Mouse (Mus musculus) embryonic fibroblast, embryonic 13.5 days (primary cell): Measurements from ENCODE around the gene Gm10065.

ENCODE experiments used
- CTCF ChIP-seq: IDR thresholded peaks from 2 replicates; pipeline ENCODE4 v1.5.1; 2011; ENCODE audit warnings: mild to moderate bottlenecking, control low read depth, low read length, moderate library complexity, borderline replicate concordance; ENCODE audit not compliant: insufficient read depth
- POLR2A ChIP-seq: IDR thresholded peaks from 2 replicates; pipeline ENCODE4 v1.6.1; 2011; ENCODE audit warnings: low read depth, mild to moderate bottlenecking, control low read depth, low read length, moderate library complexity

GRCm38 (mm10) chr13:21506221-21506649 lies 27.0 kb upstream of the Gm10065 start:
- TF ChIP-seq CTCF (no peak), POLR2A (peak; percentile 87)
